Mouse (Mus musculus): Measurements from ENCODE around the gene Dzip1. TPM values are rescaled to one million over a fixed set of nuclear protein-coding genes. Genes with fewer than 3 reads are reported as not detected.
A peak's percentile ranks its signal among the peaks of the same experiment; 100 is the strongest.

The Dzip1 gene
- polyA plus RNA-seq, 1 experiment from 2014 or later, result 7.3 TPM

DNA sequence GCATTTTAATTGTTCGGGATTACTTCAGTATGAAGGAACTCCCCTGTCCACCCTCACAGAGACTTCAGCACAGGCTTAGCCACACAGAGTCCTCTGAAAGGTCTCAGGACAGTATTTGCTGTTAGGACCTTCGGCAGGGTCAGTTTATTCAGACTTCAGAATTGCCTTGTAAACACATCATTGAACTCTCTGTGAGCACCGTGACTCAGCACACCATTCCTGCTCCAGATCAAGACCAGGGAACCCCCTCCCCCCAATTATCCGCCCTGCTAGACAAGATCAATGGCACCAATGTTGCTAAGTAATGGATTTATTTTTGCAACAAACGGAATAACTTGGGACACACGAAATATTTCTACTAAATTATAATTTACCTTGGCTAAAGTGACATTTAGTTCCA lies 57.9 kb downstream of the Dzip1 start:
- no peak for ATAC-seq (ENCODE audit: insufficient number of reproducible peaks, insufficient read depth, low FRiP score, low read depth)

DNA sequence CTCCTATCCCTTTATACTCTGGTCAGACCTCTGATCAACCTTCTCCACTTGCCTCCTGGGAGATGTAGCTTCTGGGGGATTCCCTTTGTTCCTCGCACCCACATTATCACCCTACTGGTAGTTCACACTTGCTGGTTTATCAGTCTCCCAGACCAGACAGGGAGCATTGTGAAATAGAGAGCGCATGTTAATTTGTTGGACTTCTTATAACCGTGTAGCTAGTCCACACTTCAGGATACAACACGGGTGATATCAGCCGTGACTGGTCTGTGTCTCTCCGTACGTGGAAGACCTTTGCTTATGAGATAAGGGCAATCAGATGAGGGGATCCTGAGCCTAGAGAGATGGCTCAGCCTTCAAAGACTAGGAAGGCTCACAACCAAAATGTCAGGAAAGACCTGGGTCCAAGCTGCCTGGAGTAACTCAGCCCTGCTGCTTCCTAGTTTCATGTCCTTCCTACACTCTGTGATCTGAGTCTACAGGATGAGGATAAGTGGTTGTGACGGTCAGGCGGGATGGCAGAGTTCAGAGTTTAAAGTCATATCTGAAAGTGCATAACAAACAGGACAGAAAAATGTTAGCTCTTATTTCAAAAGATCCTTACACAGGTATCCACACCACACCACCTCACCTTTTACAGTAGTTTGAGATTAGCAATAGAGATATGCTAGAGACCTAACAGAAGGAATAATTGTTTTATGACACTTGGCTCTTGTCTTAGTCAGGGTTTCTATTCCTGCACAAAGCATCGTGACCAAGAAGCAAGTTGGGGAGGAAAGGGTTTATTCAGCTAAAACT lies 59.0 kb downstream of the Dzip1 start:
- H3K27ac ChIP-seq (replicated peaks in 1 of 2; ENCODE audit: control insufficient read depth in 1 of 2, insufficient read depth in 1 of 2, low read depth in 2 of 2, low read length in 2 of 2), result no peak overlapping the region
- no peak for ATAC-seq (ENCODE audit: insufficient number of reproducible peaks, insufficient read depth, low FRiP score, low read depth)
- no peak overlapping the region for H3K9ac ChIP-seq (ENCODE audit: low read length)
- no peaks in the 10 kb centered on the region for H3K36me3 ChIP-seq (ENCODE audit: control insufficient read depth, insufficient read depth, low read length)
- H3K4me2 ChIP-seq (ENCODE audit: low read length), result no peak overlapping the region
- WGBS, result 59% methylated on average over 10 of the region's 10 CpGs
- H3K27me3 ChIP-seq (ENCODE audit: control insufficient read depth, insufficient read depth, low read length), result no peaks in the 10 kb centered on the region
- H3K4me3 ChIP-seq (ENCODE audit: control insufficient read depth in 1 of 2, insufficient read depth in 1 of 2, low read depth in 1 of 2, low read length in 2 of 2), result no peak overlapping the region
- 0 out of 4 replicates have a peak, but pooled peaks cover 0 to 2% of the 10 kb centered on the region in 2 experiments for H3K4me1 ChIP-seq (ENCODE audit: control insufficient read depth in 2 of 2, insufficient read depth in 2 of 2, low read length in 2 of 2)
- no peaks in the 10 kb centered on the region for H3K9me3 ChIP-seq (ENCODE audit: control insufficient read depth, low read length)

More for the DNA sequence above, 57.9 kb downstream of the Dzip1 start:
- H3K36me3 ChIP-seq (ENCODE audit: control insufficient read depth, insufficient read depth, low read length), result no peaks in the 10 kb centered on the region
- H3K4me1 ChIP-seq (ENCODE audit: control insufficient read depth in 2 of 2, insufficient read depth in 2 of 2, low read length in 2 of 2), result 0 out of 4 replicates have a peak, but pooled peaks cover 0 to 2% of the 10 kb centered on the region in 2 experiments
- no peaks in the 10 kb centered on the region for H3K9me3 ChIP-seq (ENCODE audit: control insufficient read depth, low read length)
- no peak overlapping the region for H3K4me3 ChIP-seq (ENCODE audit: control insufficient read depth in 1 of 2, insufficient read depth in 1 of 2, low read depth in 1 of 2, low read length in 2 of 2)
- H3K9ac ChIP-seq (ENCODE audit: low read length), result no peak overlapping the region
- H3K4me2 ChIP-seq (ENCODE audit: low read length), result no peak overlapping the region
- H3K27ac ChIP-seq (replicated peaks in 1 of 2; ENCODE audit: control insufficient read depth in 1 of 2, insufficient read depth in 1 of 2, low read depth in 2 of 2, low read length in 2 of 2), result no peak overlapping the region
- no peaks in the 10 kb centered on the region for H3K27me3 ChIP-seq (ENCODE audit: control insufficient read depth, insufficient read depth, low read length)
- WGBS, result 69% methylated on average over 6 of the region's 6 CpGs

DNA sequence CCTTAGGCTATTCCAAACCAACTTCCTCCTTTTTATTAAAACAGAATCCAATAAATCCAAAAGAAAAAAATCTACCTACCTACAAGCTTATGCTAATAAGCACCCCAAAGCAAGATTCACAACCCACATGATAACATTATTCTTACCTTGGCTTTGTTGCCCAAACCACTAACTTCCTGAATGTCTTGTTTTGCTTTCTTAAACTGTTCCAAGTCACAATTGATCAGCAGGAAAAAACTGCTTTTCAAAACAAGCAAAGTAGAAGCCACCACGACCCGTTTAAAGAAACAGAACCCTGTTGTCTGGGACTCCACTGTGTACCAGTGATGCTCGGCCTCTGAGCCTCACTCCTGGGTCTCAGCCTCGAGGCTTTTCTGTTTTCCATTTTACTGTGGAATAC lies 60.4 kb downstream of the Dzip1 start:
- H3K9me3 ChIP-seq (ENCODE audit: control insufficient read depth, low read length), result no peaks in the 10 kb centered on the region
- 0 out of 4 replicates have a peak, but pooled peaks cover 0 to 2% of the 10 kb centered on the region in 2 experiments for H3K4me1 ChIP-seq (ENCODE audit: control insufficient read depth in 2 of 2, insufficient read depth in 2 of 2, low read length in 2 of 2)
- no peaks in the 10 kb centered on the region for H3K27me3 ChIP-seq (ENCODE audit: control insufficient read depth, insufficient read depth, low read length)
- H3K4me3 ChIP-seq (ENCODE audit: control insufficient read depth in 1 of 2, insufficient read depth in 1 of 2, low read depth in 1 of 2, low read length in 2 of 2), result no peak overlapping the region
- no peaks in the 10 kb centered on the region for H3K36me3 ChIP-seq (ENCODE audit: control insufficient read depth, insufficient read depth, low read length)
- ATAC-seq (ENCODE audit: insufficient number of reproducible peaks, insufficient read depth, low FRiP score, low read depth), result no peak
- H3K4me2 ChIP-seq (ENCODE audit: low read length), result no peak overlapping the region
- H3K27ac ChIP-seq (replicated peaks in 1 of 2; ENCODE audit: control insufficient read depth in 1 of 2, insufficient read depth in 1 of 2, low read depth in 2 of 2, low read length in 2 of 2), result no peak overlapping the region
- H3K9ac ChIP-seq (ENCODE audit: low read length), result no peak overlapping the region
- WGBS, result 48% methylated on average over 4 of the region's 4 CpGs

DNA sequence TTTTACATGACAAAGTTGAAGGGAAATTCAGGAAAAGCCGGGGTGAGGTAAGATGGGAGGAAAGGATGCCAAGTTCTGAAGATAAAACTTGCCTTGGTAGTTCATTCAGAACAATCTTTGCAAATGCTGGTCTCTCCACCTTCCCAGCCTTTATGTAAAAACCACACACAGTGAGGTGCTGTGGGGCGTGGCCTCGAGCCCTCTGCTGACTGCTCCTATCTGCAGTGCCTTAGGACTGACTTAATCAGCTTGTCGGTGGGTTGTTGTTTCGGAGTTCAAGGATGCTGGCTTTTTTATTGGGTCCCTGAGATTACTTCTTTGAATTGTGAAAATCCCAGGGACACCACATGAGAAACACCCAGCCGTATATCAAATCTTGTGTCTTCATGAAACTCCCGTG lies 63.0 kb downstream of the Dzip1 start:
- Histone ChIP-seq H3K9ac (ENCODE audit: low read length) (no peak overlapping the region), H3K9me3 (ENCODE audit: control insufficient read depth, low read length) (no peaks in the 10 kb centered on the region), H3K4me1 (ENCODE audit: control insufficient read depth in 2 of 2, insufficient read depth in 2 of 2, low read length in 2 of 2) (no peaks in the 10 kb centered on the region), H3K27ac (replicated peaks in 1 of 2; ENCODE audit: control insufficient read depth in 1 of 2, insufficient read depth in 1 of 2, low read depth in 2 of 2, low read length in 2 of 2) (no peak overlapping the region), H3K27me3 (ENCODE audit: control insufficient read depth, insufficient read depth, low read length) (peaks cover 4% of the 10 kb centered on the region), H3K4me2 (ENCODE audit: low read length) (no peak overlapping the region), H3K36me3 (ENCODE audit: control insufficient read depth, insufficient read depth, low read length) (no peaks in the 10 kb centered on the region), H3K4me3 (ENCODE audit: control insufficient read depth in 1 of 2, insufficient read depth in 1 of 2, low read depth in 1 of 2, low read length in 2 of 2) (no peak overlapping the region)
- no peak for ATAC-seq (ENCODE audit: insufficient number of reproducible peaks, insufficient read depth, low FRiP score, low read depth)
- WGBS, result 47% methylated on average over 7 of the region's 7 CpGs

DNA sequence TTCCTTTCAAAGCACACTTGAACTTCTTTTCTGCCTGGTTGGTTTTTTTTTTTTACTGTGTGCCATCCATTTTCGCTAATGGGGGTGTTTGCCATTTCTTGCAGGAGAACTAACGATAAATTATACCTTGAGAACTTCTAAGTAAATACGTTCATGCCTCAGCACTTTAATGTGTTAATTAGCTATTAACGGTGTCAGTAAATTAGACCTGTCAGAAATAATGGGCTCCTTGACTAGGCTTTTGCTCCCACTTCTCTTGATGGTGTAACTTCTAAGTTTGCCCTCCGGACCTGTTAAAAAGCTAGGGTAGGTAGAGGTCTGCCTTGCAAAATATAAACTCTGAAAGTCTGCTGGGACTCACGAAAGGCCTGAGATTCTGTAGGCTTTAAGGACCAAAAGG lies 66.9 kb downstream of the Dzip1 start:
- Histone ChIP-seq H3K27me3 (ENCODE audit: control insufficient read depth, insufficient read depth, low read length) (peaks cover 24% of the 10 kb centered on the region), H3K36me3 (ENCODE audit: control insufficient read depth, insufficient read depth, low read length) (no peaks in the 10 kb centered on the region), H3K4me2 (ENCODE audit: low read length) (no peak overlapping the region), H3K4me1 (ENCODE audit: control insufficient read depth in 2 of 2, insufficient read depth in 2 of 2, low read length in 2 of 2) (0 out of 4 replicates have a peak, but pooled peaks cover 3 to 14% of the 10 kb centered on the region in 2 experiments), H3K4me3 (ENCODE audit: control insufficient read depth in 1 of 2, insufficient read depth in 1 of 2, low read depth in 1 of 2, low read length in 2 of 2) (no peak overlapping the region), H3K27ac (replicated peaks in 1 of 2; ENCODE audit: control insufficient read depth in 1 of 2, insufficient read depth in 1 of 2, low read depth in 2 of 2, low read length in 2 of 2) (no peak overlapping the region), H3K9me3 (ENCODE audit: control insufficient read depth, low read length) (no peaks in the 10 kb centered on the region), H3K9ac (ENCODE audit: low read length) (no peak overlapping the region)
- WGBS, result 61% methylated on average over 6 of the region's 6 CpGs
- ATAC-seq (ENCODE audit: insufficient number of reproducible peaks, insufficient read depth, low FRiP score, low read depth), result no peak

DNA sequence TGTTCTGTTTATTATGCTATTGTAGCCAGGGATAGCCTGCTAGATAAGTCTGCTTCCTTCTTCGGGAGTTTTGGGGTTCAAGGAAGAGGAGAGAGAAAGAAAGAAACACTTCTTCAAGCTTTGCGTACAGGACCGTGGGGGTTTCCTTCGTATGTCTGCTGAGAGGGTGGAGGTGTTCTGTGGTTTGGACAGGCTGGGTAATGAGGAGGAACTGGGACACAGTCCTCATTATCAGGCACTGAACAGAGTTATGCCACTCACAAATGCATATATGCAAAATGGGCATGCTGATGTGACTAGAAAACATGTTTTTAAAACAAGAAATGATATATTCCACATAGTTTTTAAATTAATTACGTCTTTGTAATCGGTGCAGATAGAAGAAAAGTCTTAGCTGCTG lies 68.7 kb downstream of the Dzip1 start:
- WGBS, result 83% methylated on average over 6 of the region's 6 CpGs
- ATAC-seq (ENCODE audit: insufficient number of reproducible peaks, insufficient read depth, low FRiP score, low read depth), result no peak
- H3K4me3 ChIP-seq (ENCODE audit: control insufficient read depth in 1 of 2, insufficient read depth in 1 of 2, low read depth in 1 of 2, low read length in 2 of 2), result no peak overlapping the region
- H3K4me1 ChIP-seq (ENCODE audit: control insufficient read depth in 2 of 2, insufficient read depth in 2 of 2, low read length in 2 of 2), result 0 out of 4 replicates have a peak, but pooled peaks cover 3 to 14% of the 10 kb centered on the region in 2 experiments
- H3K36me3 ChIP-seq (ENCODE audit: control insufficient read depth, insufficient read depth, low read length), result no peaks in the 10 kb centered on the region
- H3K9me3 ChIP-seq (ENCODE audit: control insufficient read depth, low read length), result no peaks in the 10 kb centered on the region
- H3K27me3 ChIP-seq (ENCODE audit: control insufficient read depth, insufficient read depth, low read length), result peaks cover 24% of the 10 kb centered on the region
- H3K4me2 ChIP-seq (ENCODE audit: low read length), result no peak overlapping the region
- H3K9ac ChIP-seq (ENCODE audit: low read length), result no peak overlapping the region
- no peak overlapping the region for H3K27ac ChIP-seq (replicated peaks in 1 of 2; ENCODE audit: control insufficient read depth in 1 of 2, insufficient read depth in 1 of 2, low read depth in 2 of 2, low read length in 2 of 2)

DNA sequence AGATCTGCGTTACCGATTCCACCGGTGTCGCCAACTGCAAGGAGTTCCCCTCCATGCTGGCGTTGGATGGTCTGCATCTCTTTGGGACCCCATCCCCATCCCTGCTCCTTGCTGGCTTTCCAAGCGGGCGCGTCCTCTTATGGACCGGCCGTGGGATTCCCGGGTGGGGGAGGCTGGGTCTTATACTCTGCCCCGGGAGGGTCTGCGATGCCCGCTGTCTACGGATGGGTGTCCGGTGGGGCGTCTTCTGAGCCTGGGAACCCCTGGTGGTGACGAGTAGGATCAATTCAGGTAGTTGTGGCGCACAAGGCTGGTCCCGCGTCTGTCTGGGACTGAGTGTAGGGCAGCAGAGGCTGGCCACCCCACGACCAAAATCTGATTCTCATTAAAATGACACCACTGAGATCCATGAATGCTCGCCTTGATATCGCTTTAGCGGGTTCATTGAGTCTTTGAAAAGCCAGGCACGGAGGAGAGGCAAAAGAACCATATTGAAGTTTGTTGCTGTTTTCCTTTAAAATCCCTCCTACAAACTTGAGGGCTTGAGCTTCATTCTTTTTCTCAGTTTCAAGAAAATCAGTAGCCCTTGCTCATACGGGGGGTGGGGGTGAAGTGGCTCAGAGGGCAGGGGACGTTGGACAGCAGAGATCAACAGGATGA lies 70.0 kb downstream of the Dzip1 start:
- Histone ChIP-seq H3K4me1 (ENCODE audit: control insufficient read depth in 2 of 2, insufficient read depth in 2 of 2, low read length in 2 of 2) (0 out of 4 replicates have a peak, but pooled peaks cover 3 to 14% of the 10 kb centered on the region in 2 experiments), H3K9me3 (ENCODE audit: control insufficient read depth, low read length) (no peaks in the 10 kb centered on the region), H3K4me2 (ENCODE audit: low read length) (peak overlapping the region; percentile 99), H3K27ac (replicated peaks in 1 of 2; ENCODE audit: control insufficient read depth in 1 of 2, insufficient read depth in 1 of 2, low read depth in 2 of 2, low read length in 2 of 2) (no peak overlapping the region), H3K36me3 (ENCODE audit: control insufficient read depth, insufficient read depth, low read length) (no peaks in the 10 kb centered on the region), H3K9ac (ENCODE audit: low read length) (peak overlapping the region; percentile 55), H3K4me3 (ENCODE audit: control insufficient read depth in 1 of 2, insufficient read depth in 1 of 2, low read depth in 1 of 2, low read length in 2 of 2) (peak overlapping the region; percentile 49 to 60), H3K27me3 (ENCODE audit: control insufficient read depth, insufficient read depth, low read length) (peaks cover 24% of the 10 kb centered on the region)
- ATAC-seq (ENCODE audit: insufficient number of reproducible peaks, insufficient read depth, low FRiP score, low read depth), result no peak
- 1% methylated on average over 28 of the region's 28 CpGs for WGBS
